Comparison of ENCODE assay signal across 8 mouse cellular contexts in the genomic region with DNA sequence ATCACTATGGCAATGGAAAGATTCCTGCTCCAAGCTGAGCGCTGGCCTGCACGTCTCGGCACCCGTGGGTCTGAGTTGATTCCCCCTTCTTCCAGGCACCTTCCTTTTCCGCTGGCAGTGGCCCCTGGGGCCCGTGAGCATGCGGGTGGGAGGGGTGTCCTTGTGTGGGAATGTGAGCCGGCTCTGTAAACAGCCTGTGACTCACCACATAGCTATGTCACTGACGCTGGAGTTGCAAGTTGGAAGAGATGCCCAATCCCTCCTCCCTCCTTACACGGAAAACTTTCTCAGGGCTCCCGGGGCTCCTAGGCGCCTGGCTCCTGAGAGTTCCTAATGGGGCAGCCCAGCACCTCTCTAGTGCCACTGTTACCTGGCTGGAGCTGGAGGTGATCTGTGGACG. TPM values are rescaled to one million over a fixed set of nuclear protein-coding genes. Genes with fewer than 3 reads are reported as not detected.
A peak's percentile ranks its signal among the peaks of the same experiment; 100 is the strongest.
DNase-seq lines count a peak whose midpoint lies in the region; ATAC-seq lines count a peak whose summit lies in the region.

No protein-coding gene starts in this region.

- peak overlapping the region; percentile 68 for H3K4me2 ChIP-seq in forebrain, embryonic 13.5 days
- peak overlapping the region; percentile 52 for H3K4me2 ChIP-seq in lung, embryonic 16.5 days (ENCODE audit: low read depth, low read length)

- peaks cover 21% of the 10 kb centered on the region for H3K36me3 ChIP-seq in forebrain, embryonic 13.5 days (ENCODE audit: poor library complexity, severe bottlenecking)
- peaks cover 12% of the 10 kb centered on the region for H3K36me3 ChIP-seq in lung, embryonic 16.5 days (ENCODE audit: control insufficient read depth, insufficient read depth, low read length)

- WGBS in forebrain, embryonic 13.5 days: 16% methylated on average over 13 of the region's 13 CpGs
- WGBS in lung, embryonic 16.5 days: 3% methylated on average over 13 of the region's 13 CpGs

- intact Hi-C loops in heart, postnatal 10 days (cut with DNase I): no loop called here

- H3K4me1 ChIP-seq in forebrain, embryonic 13.5 days: peaks cover 64% of the 10 kb centered on the region
- H3K4me1 ChIP-seq in lung, embryonic 16.5 days (replicated peaks; ENCODE audit: control insufficient read depth, insufficient read depth, low read length): peaks cover 51% of the 10 kb centered on the region

- H3K9ac ChIP-seq in forebrain, embryonic 13.5 days: peak overlapping the region; percentile 65
- H3K9ac ChIP-seq in lung, embryonic 16.5 days (ENCODE audit: low read length): peak overlapping the region; percentile 63

- 0 out of 2 replicates have a peak overlapping the region, but pooled peaks have one; percentile 37 for H3K4me3 ChIP-seq in forebrain, embryonic 13.5 days
- H3K4me3 ChIP-seq in lung, embryonic 16.5 days (ENCODE audit: low read length): peak overlapping the region; percentile 17

- peak; percentile 25 for ATAC-seq in forebrain, embryonic 13.5 days
- ATAC-seq in lung, embryonic 16.5 days (ENCODE audit: low read depth): peak; percentile 82

- 0 out of 2 replicates have a peak, but pooled peaks cover 4% of the 10 kb centered on the region for H3K27me3 ChIP-seq in forebrain, embryonic 13.5 days
- no peaks in the 10 kb centered on the region for H3K27me3 ChIP-seq in lung, embryonic 16.5 days (ENCODE audit: control insufficient read depth, insufficient read depth, low read depth, low read length)

- DNase-seq in layer of hippocampus, adult 18-20 months (ENCODE audit: low spot score in 2 of 2): peak; percentile 42 to 70
- DNase-seq in layer of hippocampus, adult 9-10 months (ENCODE audit: low spot score): no peak
- peak; percentile 93 to 95 for DNase-seq in heart, postnatal 10 days
- peak; percentile 81 to 89 for DNase-seq in kidney, postnatal 4 days
- DNase-seq in right cerebral cortex, postnatal 25 days: peak; percentile 59
- no peak for DNase-seq in thymus, adult 18-20 months

- H3K27ac ChIP-seq in forebrain, embryonic 13.5 days: peak overlapping the region; percentile 95
- H3K27ac ChIP-seq in lung, embryonic 16.5 days (ENCODE audit: low read length): peak overlapping the region; percentile 87

- no peaks in the 10 kb centered on the region for H3K9me3 ChIP-seq in forebrain, embryonic 13.5 days (replicated peaks)
- H3K9me3 ChIP-seq in lung, embryonic 16.5 days (ENCODE audit: control insufficient read depth, low read length): no peaks in the 10 kb centered on the region

RNA-seq across cellular contexts. Expression of a gene that starts 5.6 kb away (rescaled TPM):
- total RNA-seq in layer of hippocampus, adult 18-20 months (2021): 10 to 100 TPM; 10.3 to 13.0 TPM
- 14.0 and 14.3 TPM in 2 replicates for polyA plus RNA-seq in forebrain, embryonic 13.5 days (2015; fragmentation: Nextera tagmentation; extraction: Ambion mirVana)
- 10 to 100 TPM; 20.9 to 25.8 TPM for total RNA-seq in heart, postnatal 10 days (2021)
- 15.3 and 16.3 TPM in 2 replicates for polyA plus RNA-seq in lung, embryonic 16.5 days (2015; fragmentation: Nextera tagmentation; extraction: Ambion mirVana)

RNA-seq across cellular contexts. Expression of a gene that starts 21.4 kb away (rescaled TPM):
- total RNA-seq in layer of hippocampus, adult 18-20 months (2021): 10 to 100 TPM; 79.0 to 89.5 TPM
- 23.5 and 27.6 TPM in 2 replicates for polyA plus RNA-seq in forebrain, embryonic 13.5 days (2015; fragmentation: Nextera tagmentation; extraction: Ambion mirVana)
- 10 to 100 TPM; 43.5 to 43.6 TPM for total RNA-seq in heart, postnatal 10 days (2021)
- 21.9 and 24.6 TPM in 2 replicates for polyA plus RNA-seq in lung, embryonic 16.5 days (2015; fragmentation: Nextera tagmentation; extraction: Ambion mirVana)

RNA-seq across cellular contexts. Expression of a gene that starts 22.8 kb away (rescaled TPM):
- total RNA-seq in layer of hippocampus, adult 18-20 months (2021): under 1 TPM in 1 of 2 experiments, not detected in 1; 0.30 TPM
- 0.05 and 0.20 TPM in 2 replicates for polyA plus RNA-seq in forebrain, embryonic 13.5 days (2015; fragmentation: Nextera tagmentation; extraction: Ambion mirVana)
- under 1 TPM; 0.10 to 0.37 TPM for total RNA-seq in heart, postnatal 10 days (2021)
- polyA plus RNA-seq in lung, embryonic 16.5 days (2015; fragmentation: Nextera tagmentation; extraction: Ambion mirVana): 13.9 and 14.6 TPM in 2 replicates

RNA-seq across cellular contexts. Expression of a gene that starts 29.3 kb away (rescaled TPM):
- total RNA-seq in layer of hippocampus, adult 18-20 months (2021): not detected
- polyA plus RNA-seq in forebrain, embryonic 13.5 days (2015; fragmentation: Nextera tagmentation; extraction: Ambion mirVana): not detected in 2 replicates
- total RNA-seq in heart, postnatal 10 days (2021): not detected
- polyA plus RNA-seq in lung, embryonic 16.5 days (2015; fragmentation: Nextera tagmentation; extraction: Ambion mirVana): not detected in 2 replicates

RNA-seq across cellular contexts. Expression of a gene that starts 29.8 kb away (rescaled TPM):
- 10 to 100 TPM; 20.7 to 21.8 TPM for total RNA-seq in layer of hippocampus, adult 18-20 months (2021)
- polyA plus RNA-seq in forebrain, embryonic 13.5 days (2015; fragmentation: Nextera tagmentation; extraction: Ambion mirVana): 85.5 and 88.5 TPM in 2 replicates
- 10 to 100 TPM; 11.9 to 13.5 TPM for total RNA-seq in heart, postnatal 10 days (2021)
- polyA plus RNA-seq in lung, embryonic 16.5 days (2015; fragmentation: Nextera tagmentation; extraction: Ambion mirVana): 69.5 and 75.9 TPM in 2 replicates

Comparison
In these comparisons a context has a peak if more than half of its experiments do, and no peak if none do; other contexts are left out.
1. DNase-seq: peak in layer of hippocampus, adult 18-20 months (2 of 2), heart, postnatal 10 days (2 of 2), kidney, postnatal 4 days (2 of 2) and right cerebral cortex, postnatal 25 days (single experiment); none in layer of hippocampus, adult 9-10 months (single experiment) and thymus, adult 18-20 months (0 of 2).